Mouse (Mus musculus) heart, embryonic 14.5 days (tissue): Measurements from ENCODE around the gene Hsf2bp. TPM values are rescaled to one million over a fixed set of nuclear protein-coding genes. Genes with fewer than 3 reads are reported as not detected.

Experiments used
- ATAC-seq: fragments of 200-750 bp; cut with Nextera tagmentation; 2 replicates; pipeline ENCODE4 v1.8.0; 2017; ENCODE audit warnings: low read depth, moderate TSS enrichment; ENCODE audit not compliant: insufficient number of reproducible peaks, insufficient read depth, low FRiP score
- H3K27ac ChIP-seq, 2 experiments: fragments of 200-500 bp in 1 of 2; fragments of 300-500 bp in 1 of 2; sonication (generic) in 1 of 2; replicated peaks in 1 of 2; 2 replicates each; pipeline ENCODE4 v1.5.1; 2012 to 2014; ENCODE audit warnings: low read depth in 2 of 2, low read length in 2 of 2, control low read depth in 1 of 2, mild to moderate bottlenecking in 1 of 2, mixed read lengths in 1 of 2; ENCODE audit not compliant: control insufficient read depth in 1 of 2, insufficient read depth in 1 of 2
- H3K27me3 ChIP-seq: fragments of 300-500 bp; sonication (generic); 2 replicates; pipeline ENCODE4 v1.6.1; 2014; ENCODE audit warnings: mild to moderate bottlenecking, low read length, control low read depth; ENCODE audit not compliant: control insufficient read depth, insufficient read depth
- H3K36me3 ChIP-seq: fragments of 300-500 bp; sonication (generic); 2 replicates; pipeline ENCODE4 v1.6.1; 2014; ENCODE audit warnings: mild to moderate bottlenecking, control low read depth, low read length, mixed read lengths; ENCODE audit not compliant: control insufficient read depth, insufficient read depth
- H3K4me1 ChIP-seq, 2 experiments: fragments of 200-500 bp in 1 of 2; fragments of 300-500 bp in 1 of 2; sonication (generic) in 1 of 2; 2 replicates each; pipeline ENCODE4 v1.6.1; 2012 to 2014; ENCODE audit warnings: low read length in 2 of 2, control low read depth in 1 of 2, mixed read lengths in 1 of 2; ENCODE audit not compliant: control insufficient read depth in 2 of 2, insufficient read depth in 2 of 2
- H3K4me2 ChIP-seq: fragments of 300-500 bp; sonication (generic); 2 replicates; pipeline ENCODE4 v1.6.1; 2014; ENCODE audit warnings: mild to moderate bottlenecking, low read length
- H3K4me3 ChIP-seq, 2 experiments: fragments of 200-500 bp in 1 of 2; fragments of 300-500 bp in 1 of 2; sonication (generic) in 1 of 2; 2 replicates each; pipeline ENCODE4 v1.5.1; 2012 to 2014; ENCODE audit warnings: low read length in 2 of 2, mild to moderate bottlenecking in 2 of 2, control low read depth in 1 of 2, low read depth in 1 of 2, moderate library complexity in 1 of 2; ENCODE audit not compliant: control insufficient read depth in 1 of 2, insufficient read depth in 1 of 2
- H3K9ac ChIP-seq: fragments of 300-500 bp; sonication (generic); 2 replicates; pipeline ENCODE4 v1.6.1; 2014; ENCODE audit warnings: mild to moderate bottlenecking, low read length
- H3K9me3 ChIP-seq: fragments of 300-500 bp; sonication (generic); 2 replicates; pipeline ENCODE4 v1.6.1; 2016; ENCODE audit warnings: low read length, control low read depth; ENCODE audit not compliant: control insufficient read depth
- WGBS: fragments of 180-500 bp; shearing (Covaris S2); extraction: QIAGEN DNeasy Blood & Tissue Kit; methylation state at CpG from one replicate; pipeline ENCODE4 v1.1.7; 2014; 5-methylcytosine and 5-hydroxymethylcytosine counted together
- polyA plus RNA-seq: library from polyadenylated mRNA; unstranded; fragments of >200 nt; fragmentation: Nextera tagmentation; extraction: Ambion mirVana; gene quantifications from 2 replicates; pipeline ENCODE4 v1.2.1, GENCODE M21; 2014

Gene Hsf2bp
- polyA plus RNA-seq, 1 experiment from 2014 or later, result 0.11 TPM

- no peak overlapping the region for H3K4me2 ChIP-seq
- peaks cover 29 to 37% of the 10 kb centered on the region in 2 experiments for H3K4me1 ChIP-seq
- H3K36me3 ChIP-seq, result no peaks in the 10 kb centered on the region
- no peak for ATAC-seq
- H3K9ac ChIP-seq, result no peak overlapping the region
- no peak overlapping the region for H3K27ac ChIP-seq
- no peaks in the 10 kb centered on the region for H3K27me3 ChIP-seq
- WGBS, result 84% methylated on average over 7 of the region's 7 CpGs
- no peak overlapping the region for H3K4me3 ChIP-seq
- no peaks in the 10 kb centered on the region for H3K9me3 ChIP-seq
Measured at GRCm38 (mm10) chr17:31896311-31896710, 139.8 kb downstream of the Hsf2bp start.

Other genes with a start within 250 kb of the Hsf2bp start
- 16.6 and 20.3 TPM in 2 replicates for gene Sik1, start 180.5 kb downstream of the Hsf2bp start, polyA plus RNA-seq
- gene Rrp1b, start 249 bp downstream of the Hsf2bp start, polyA plus RNA-seq, result 23.2 and 24.1 TPM in 2 replicates
- gene Notch3, start 130.5 kb upstream of the Hsf2bp start, polyA plus RNA-seq, result 5.1 and 6.6 TPM in 2 replicates
- 0.30 and 0.32 TPM in 2 replicates for gene Ephx3, start 153.2 kb upstream of the Hsf2bp start, polyA plus RNA-seq
- gene Brd4, start 248.4 kb upstream of the Hsf2bp start, polyA plus RNA-seq, result 54.7 and 57.0 TPM in 2 replicates